Mouse (Mus musculus) heart, postnatal 25 days (tissue): ENCODE measurements around the gene Lrrc75a. TPM values are rescaled to one million over a fixed set of nuclear protein-coding genes. Genes with fewer than 3 reads are reported as not detected.
"Not testable (repeated sequence)": the region's sequence is repeated elsewhere in the genome, so short reads cannot be mapped to it uniquely, and the experiment has no call there.

Source experiments
- DNase-seq: peaks from one replicate; pipeline ENCODE4 v3.0.0; 2022; ENCODE audit warnings: low spot score
- intact Hi-C: fragments of 180-260 bp; cut with DNase I; formaldehyde crosslinking; loops from one replicate; pipeline ENCODE4 v1.15.1; 2025
- total RNA-seq, 2 experiments: library from RNA; stranded (reverse); gene quantifications; 2 replicates each; pipeline ENCODE4 v1.2.3; 2021

The Lrrc75a gene
- total RNA-seq, result 1 to 10 TPM; 4.9 to 6.4 TPM

GRCm38 (mm10) chr11:62647661-62648590 is at the start of gene Lrrc75a:
Gene Lrrc75a (minus strand): TSS chr11:62648523.
- no peak for DNase-seq
- intact Hi-C loops, result loop anchor here (2.0 kb wide), 2 partner anchors 27 to 33 kb away; no protein-coding TSS in a partner anchor

- DNase-seq, result no peak
- intact Hi-C loops, result no loop called here
Measured at GRCm38 (mm10) chr11:62695126-62695525, 46.8 kb upstream of the Lrrc75a start.

GRCm38 (mm10) chr11:62693299-62694184 is 45.2 kb upstream of the Lrrc75a start:
- intact Hi-C loops, result no loop called here
- DNase-seq, result no peak

- intact Hi-C loops, result no loop called here
- no peak for DNase-seq
Measured at GRCm38 (mm10) chr11:62691592-62691991, 43.3 kb upstream of the Lrrc75a start.

- DNase-seq, result no peak
- intact Hi-C loops, result no loop called here
Measured at GRCm38 (mm10) chr11:62679954-62680353, 31.6 kb upstream of the Lrrc75a start.

GRCm38 (mm10) chr11:62678778-62679354 is 30.5 kb upstream of the Lrrc75a start:
- no peak for DNase-seq
- intact Hi-C loops, result no loop called here

GRCm38 (mm10) chr11:62676290-62676596 is 27.9 kb upstream of the Lrrc75a start:
- intact Hi-C loops, result no loop called here
- no peak for DNase-seq

GRCm38 (mm10) chr11:62675480-62676289 is 27.4 kb upstream of the Lrrc75a start:
- DNase-seq, result peak; percentile 43
- intact Hi-C loops, result loop anchor here (1.0 to 2.0 kb wide), 2 partner anchors 29 to 62 kb away; no protein-coding TSS in a partner anchor

- intact Hi-C loops, result no loop called here
- no peak for DNase-seq
Measured at GRCm38 (mm10) chr11:62670006-62670405, 21.7 kb upstream of the Lrrc75a start.

- intact Hi-C loops, result no loop called here
- DNase-seq, result no peak
Measured at GRCm38 (mm10) chr11:62669471-62669870, 21.1 kb upstream of the Lrrc75a start.

- intact Hi-C loops, result no loop called here
- DNase-seq, result no peak
Measured at GRCm38 (mm10) chr11:62668986-62669385, 20.7 kb upstream of the Lrrc75a start.

GRCm38 (mm10) chr11:62664250-62664649 is 15.9 kb upstream of the Lrrc75a start:
- no peak for DNase-seq

GRCm38 (mm10) chr11:62660885-62661284 is 12.6 kb upstream of the Lrrc75a start:
- no peak for DNase-seq
- intact Hi-C loops, result no loop called here

More at GRCm38 (mm10) chr11:62664250-62664649, 15.9 kb upstream of the Lrrc75a start:
- intact Hi-C loops, result no loop called here

GRCm38 (mm10) chr11:62652080-62652479 is 3.8 kb upstream of the Lrrc75a start:
- no peak for DNase-seq
- intact Hi-C loops, result no loop called here

- DNase-seq, result no peak
- intact Hi-C loops, result no loop called here
Measured at GRCm38 (mm10) chr11:62651563-62651962, 3.2 kb upstream of the Lrrc75a start.

- DNase-seq, result not testable (repeated sequence)
- intact Hi-C loops, result loop anchor here (2.0 kb wide), 1 partner anchor 35 kb away; no protein-coding TSS in a partner anchor
Measured at GRCm38 (mm10) chr11:62649803-62650202, 1.5 kb upstream of the Lrrc75a start.

GRCm38 (mm10) chr11:62648591-62649391 is 468 bp upstream of the Lrrc75a start, which contains the start of gene Mmgt2:
Gene Mmgt2 (plus strand): TSS chr11:62648664.
- peak; percentile 87 for DNase-seq
- intact Hi-C loops, result loop anchor here (2.0 kb wide), 1 partner anchor 34 kb away; no protein-coding TSS in a partner anchor

- intact Hi-C loops, result loop anchor here (2.0 kb wide), 1 partner anchor 28 kb away; no protein-coding TSS in a partner anchor
- DNase-seq, result no peak
Measured at GRCm38 (mm10) chr11:62646958-62647515, 1.3 kb downstream of the Lrrc75a start.
